Mouse (Mus musculus): ENCODE data around the gene Apol9b.
"Not testable (repeated sequence)": the region's sequence is repeated elsewhere in the genome, so short reads cannot be mapped to it uniquely, and the experiment has no call there.

The Apol9b gene

GRCm38 (mm10) chr15:77728739-77729138, at the start of gene Apol9b:
Apol9b (plus strand) TSS chr15:77729039.
- not testable (repeated sequence) for DNase-seq (ENCODE audit: low spot score)

- not testable (repeated sequence) for DNase-seq (ENCODE audit: low spot score)
Measured at GRCm38 (mm10) chr15:77683944-77684343, 44.9 kb upstream of the Apol9b start.

- not testable (repeated sequence) for DNase-seq (ENCODE audit: low spot score)
Measured at GRCm38 (mm10) chr15:77691532-77692311, 37.1 kb upstream of the Apol9b start.

GRCm38 (mm10) chr15:77694687-77695295, 34.0 kb upstream of the Apol9b start:
- peak; percentile 10 for DNase-seq (ENCODE audit: low spot score)

- DNase-seq (ENCODE audit: low spot score), result peak; percentile 5
Measured at GRCm38 (mm10) chr15:77698656-77699055, 30.2 kb upstream of the Apol9b start, which contains the start of gene Apol7e. Apol7e (plus strand) TSS chr15:77698857.

GRCm38 (mm10) chr15:77705306-77705705, 23.5 kb upstream of the Apol9b start:
- DNase-seq (ENCODE audit: low spot score), result not testable (repeated sequence)

- DNase-seq (ENCODE audit: low spot score), result not testable (repeated sequence)
Measured at GRCm38 (mm10) chr15:77708936-77709335, 19.9 kb upstream of the Apol9b start.

GRCm38 (mm10) chr15:77718240-77718639, 10.6 kb upstream of the Apol9b start:
- not testable (repeated sequence) for DNase-seq (ENCODE audit: low spot score)

GRCm38 (mm10) chr15:77721509-77721908, 7.3 kb upstream of the Apol9b start:
- DNase-seq (ENCODE audit: low spot score), result not testable (repeated sequence)

GRCm38 (mm10) chr15:77724208-77724911, 4.5 kb upstream of the Apol9b start:
- not testable (repeated sequence) for DNase-seq (ENCODE audit: low spot score)

GRCm38 (mm10) chr15:77725393-77726020, 3.3 kb upstream of the Apol9b start:
- DNase-seq (ENCODE audit: low spot score), result peak; percentile 95

GRCm38 (mm10) chr15:77727139-77727538, 1.7 kb upstream of the Apol9b start:
- peak; percentile 37 for DNase-seq (ENCODE audit: low spot score)

GRCm38 (mm10) chr15:77727745-77728144, 1.1 kb upstream of the Apol9b start:
- not testable (repeated sequence) for DNase-seq (ENCODE audit: low spot score)

- DNase-seq (ENCODE audit: low spot score), result no peak
Measured at GRCm38 (mm10) chr15:77731605-77732004, 2.8 kb downstream of the Apol9b start.

GRCm38 (mm10) chr15:77732851-77733250, 4.0 kb downstream of the Apol9b start:
- not testable (repeated sequence) for DNase-seq (ENCODE audit: low spot score)

GRCm38 (mm10) chr15:77733380-77733779, 4.5 kb downstream of the Apol9b start:
- peak; percentile 71 for DNase-seq (ENCODE audit: low spot score)

- DNase-seq (ENCODE audit: low spot score), result not testable (repeated sequence)
Measured at GRCm38 (mm10) chr15:77733903-77734302, 5.1 kb downstream of the Apol9b start.

- DNase-seq (ENCODE audit: low spot score), result no peak
Measured at GRCm38 (mm10) chr15:77740511-77741297, 11.9 kb downstream of the Apol9b start.

GRCm38 (mm10) chr15:77741556-77741955, 12.7 kb downstream of the Apol9b start:
- not testable (repeated sequence) for DNase-seq (ENCODE audit: low spot score)

- no peak for DNase-seq (ENCODE audit: low spot score)
Measured at GRCm38 (mm10) chr15:77744632-77745031, 15.8 kb downstream of the Apol9b start.

- no peak for DNase-seq (ENCODE audit: low spot score)
Measured at GRCm38 (mm10) chr15:77745081-77745480, 16.2 kb downstream of the Apol9b start.
